Mouse (Mus musculus) olfactory bulb, adult 2 months (tissue): ENCODE data around the gene 4931406C07Rik. TPM values are rescaled to one million over a fixed set of nuclear protein-coding genes. Genes with fewer than 3 reads are reported as not detected.

Experiments used
- H3K27ac ChIP-seq: fragments of 200-500 bp; 2 replicates; pipeline ENCODE4 v1.5.1; 2012; ENCODE audit warnings: low read depth, low read length; ENCODE audit not compliant: insufficient read depth
- H3K4me1 ChIP-seq: fragments of 200-500 bp; 2 replicates; pipeline ENCODE4 v1.6.1; 2012; ENCODE audit warnings: low read length; ENCODE audit not compliant: control insufficient read depth, insufficient read depth
- H3K4me3 ChIP-seq: fragments of 200-500 bp; 2 replicates; pipeline ENCODE4 v1.5.1; 2012; ENCODE audit warnings: mild to moderate bottlenecking, low read depth, low read length, moderate library complexity; ENCODE audit not compliant: insufficient read depth
- CTCF ChIP-seq: fragments of 200-500 bp; IDR thresholded peaks from 2 replicates; pipeline ENCODE4 v1.5.1; 2012; ENCODE audit warnings: low read depth, mild to moderate bottlenecking, low read length, moderate library complexity; ENCODE audit not compliant: insufficient read depth
- POLR2A ChIP-seq: fragments of 200-500 bp; IDR thresholded peaks from 2 replicates; pipeline ENCODE4 v1.6.1; 2012; ENCODE audit warnings: mild to moderate bottlenecking, low read depth, low read length, moderate library complexity; ENCODE audit not compliant: insufficient read depth
- WGBS: fragments of 180-500 bp; shearing (Covaris S2); methylation state at CpG from one replicate; pipeline ENCODE4 v1.1.7; 2018; 5-methylcytosine and 5-hydroxymethylcytosine counted together
- polyA plus RNA-seq: library from polyadenylated mRNA; stranded (reverse); fragments of >200 nt; gene quantifications from 2 replicates; pipeline ENCODE4 v1.2.4, GENCODE M21; 2012; ENCODE audit warnings: low replicate concordance; ENCODE audit not compliant: missing spikeins, insufficient read depth, insufficient read length

The 4931406C07Rik gene
- polyA plus RNA-seq, 1 experiment: not detected

DNA sequence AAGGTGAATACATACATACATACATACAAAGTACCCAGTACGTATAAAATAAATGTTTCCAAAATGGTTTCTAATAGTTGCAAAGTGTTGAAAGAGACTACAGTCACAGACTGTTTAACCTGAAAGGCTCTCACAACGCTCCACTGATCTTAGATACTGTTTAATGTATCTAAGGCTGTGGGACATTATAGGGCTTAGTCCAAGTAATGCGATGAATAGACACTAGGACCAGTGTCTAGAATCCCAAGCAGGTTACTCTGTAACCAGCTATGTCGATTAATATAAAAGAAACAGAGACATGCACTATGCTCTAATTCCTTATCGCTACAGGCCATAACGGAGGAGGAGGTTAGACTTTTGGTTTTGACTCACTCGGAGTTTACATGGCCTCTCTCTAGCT is 9.1 kb downstream of the 4931406C07Rik start:
- 80% methylated on average over 7 of the region's 7 CpGs for WGBS
- no peak overlapping the region for H3K4me3 ChIP-seq
- peaks cover 4% of the 10 kb centered on the region; the same call in 1 of the 2 replicates for H3K4me1 ChIP-seq
- H3K27ac ChIP-seq: no peak overlapping the region
- no peak for TF ChIP-seq POLR2A
- no peak for TF ChIP-seq CTCF

DNA sequence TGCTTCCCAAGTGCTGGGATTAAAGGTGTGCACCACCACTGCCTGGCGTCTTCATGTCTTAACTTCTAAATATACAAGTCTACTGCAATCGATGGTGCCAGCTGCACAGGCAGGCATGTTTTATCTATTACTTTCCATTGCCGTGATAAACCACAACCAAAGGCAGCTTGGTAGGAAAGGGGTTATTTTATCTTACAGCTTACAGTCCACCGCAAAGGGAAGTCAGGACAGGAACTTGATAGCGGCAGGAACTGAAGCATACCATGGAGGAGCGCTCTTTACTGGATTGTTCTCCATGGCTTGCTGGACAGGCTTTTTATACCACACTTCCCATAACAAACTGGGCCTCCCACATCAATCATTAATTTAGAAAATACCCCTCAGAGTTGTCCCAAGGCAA is 17.0 kb downstream of the 4931406C07Rik start:
- H3K4me3 ChIP-seq: no peak overlapping the region
- TF ChIP-seq POLR2A (no peak), CTCF (no peak)
- 92% methylated on average over 6 of the region's 6 CpGs for WGBS
- no peak overlapping the region for H3K27ac ChIP-seq
- no peaks in the 10 kb centered on the region for H3K4me1 ChIP-seq

DNA sequence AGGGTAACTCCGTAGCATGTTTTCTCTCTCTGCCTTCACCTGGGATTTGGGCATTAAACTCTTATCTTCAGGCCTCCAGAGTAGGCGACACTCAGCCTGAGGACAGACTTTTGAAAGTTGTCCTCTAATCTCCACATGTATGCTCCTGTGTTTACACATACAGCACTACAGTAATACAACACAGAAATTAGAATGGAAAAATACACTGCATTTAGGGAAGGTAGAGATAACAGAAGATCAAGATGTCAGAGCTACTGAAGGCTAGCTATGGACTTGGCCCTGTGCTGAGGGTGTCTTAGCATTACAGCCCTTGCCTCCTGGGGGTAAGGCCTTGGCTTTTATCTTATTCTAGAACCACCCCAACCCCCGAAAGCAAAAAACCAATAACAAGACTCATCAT is 17.8 kb downstream of the 4931406C07Rik start:
- no peak overlapping the region for H3K27ac ChIP-seq
- no peak for TF ChIP-seq POLR2A
- no peak for TF ChIP-seq CTCF
- H3K4me3 ChIP-seq: no peak overlapping the region
- WGBS: 98% methylated on average over 3 of the region's 3 CpGs
- no peaks in the 10 kb centered on the region for H3K4me1 ChIP-seq

DNA sequence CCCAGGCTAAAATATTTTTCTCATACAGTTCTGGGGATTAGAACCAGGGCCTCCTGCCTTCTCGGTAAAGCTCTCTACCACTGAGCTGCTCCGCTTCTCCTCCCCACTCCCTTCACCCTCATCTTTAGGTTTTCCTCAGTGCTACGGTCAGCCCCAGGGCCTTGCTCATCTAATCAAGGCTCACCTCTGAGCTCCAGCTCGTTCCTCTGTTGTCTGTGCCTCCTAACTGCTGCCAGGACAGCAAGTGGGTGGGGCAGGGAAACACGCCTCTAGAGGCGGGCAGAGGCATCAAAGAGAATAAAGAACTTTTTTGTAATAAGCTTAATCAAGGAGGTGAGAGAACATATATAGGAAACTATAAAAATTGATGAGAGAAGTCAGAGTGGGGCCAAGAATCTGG is 18.4 kb downstream of the 4931406C07Rik start:
- H3K27ac ChIP-seq: no peak overlapping the region
- TF ChIP-seq CTCF: no peak
- no peak for TF ChIP-seq POLR2A
- 54% methylated on average over 6 of the region's 6 CpGs for WGBS
- H3K4me1 ChIP-seq: no peaks in the 10 kb centered on the region
- no peak overlapping the region for H3K4me3 ChIP-seq

DNA sequence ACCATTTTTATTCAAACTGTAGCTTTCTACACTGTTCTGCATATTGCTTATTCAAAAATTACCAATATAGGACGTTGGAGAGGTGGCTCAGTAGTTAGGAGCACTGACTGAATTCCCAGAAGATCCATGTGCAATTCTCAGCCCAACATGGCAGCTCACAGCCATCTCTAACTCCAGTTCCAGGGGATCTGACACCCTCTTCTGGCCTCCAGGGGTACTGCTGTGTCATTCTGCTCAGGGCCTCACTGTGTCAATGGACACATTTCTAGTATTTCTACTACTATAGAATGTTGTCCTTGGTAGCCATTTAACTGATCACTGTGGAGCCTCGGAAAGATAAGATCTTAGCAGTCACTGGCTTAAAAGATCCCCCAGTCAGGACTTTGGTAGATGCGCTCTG is 20.8 kb downstream of the 4931406C07Rik start:
- 65% methylated on average over 3 of the region's 3 CpGs for WGBS
- TF ChIP-seq POLR2A: no peak
- no peak for TF ChIP-seq CTCF
- Histone ChIP-seq H3K27ac (no peak overlapping the region), H3K4me3 (no peak overlapping the region), H3K4me1 (no peaks in the 10 kb centered on the region)

DNA sequence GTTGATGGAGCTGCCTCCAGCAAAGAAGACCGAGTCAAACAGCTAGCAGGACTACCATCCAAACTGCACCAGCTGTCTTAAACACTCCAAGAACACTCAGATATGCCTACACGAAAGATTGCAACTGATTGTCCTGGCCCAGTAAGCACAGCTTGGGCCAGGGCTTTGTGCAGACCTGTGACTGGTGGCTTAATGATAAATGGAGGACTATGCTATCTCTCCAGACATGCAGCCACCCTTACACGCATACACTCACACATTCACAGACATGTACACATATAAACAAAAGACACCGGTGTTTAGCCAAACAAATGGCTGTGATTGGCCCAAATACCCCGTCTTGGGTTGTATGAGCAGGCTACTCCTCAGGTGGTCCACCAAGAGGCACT is 25.8 kb downstream of the 4931406C07Rik start:
- H3K4me1 ChIP-seq: no peaks in the 10 kb centered on the region
- 29% methylated on average over 5 of the region's 5 CpGs for WGBS
- no peak for TF ChIP-seq POLR2A
- TF ChIP-seq CTCF: no peak
- H3K4me3 ChIP-seq: peak overlapping the region; percentile 86
- H3K27ac ChIP-seq: no peak overlapping the region

DNA sequence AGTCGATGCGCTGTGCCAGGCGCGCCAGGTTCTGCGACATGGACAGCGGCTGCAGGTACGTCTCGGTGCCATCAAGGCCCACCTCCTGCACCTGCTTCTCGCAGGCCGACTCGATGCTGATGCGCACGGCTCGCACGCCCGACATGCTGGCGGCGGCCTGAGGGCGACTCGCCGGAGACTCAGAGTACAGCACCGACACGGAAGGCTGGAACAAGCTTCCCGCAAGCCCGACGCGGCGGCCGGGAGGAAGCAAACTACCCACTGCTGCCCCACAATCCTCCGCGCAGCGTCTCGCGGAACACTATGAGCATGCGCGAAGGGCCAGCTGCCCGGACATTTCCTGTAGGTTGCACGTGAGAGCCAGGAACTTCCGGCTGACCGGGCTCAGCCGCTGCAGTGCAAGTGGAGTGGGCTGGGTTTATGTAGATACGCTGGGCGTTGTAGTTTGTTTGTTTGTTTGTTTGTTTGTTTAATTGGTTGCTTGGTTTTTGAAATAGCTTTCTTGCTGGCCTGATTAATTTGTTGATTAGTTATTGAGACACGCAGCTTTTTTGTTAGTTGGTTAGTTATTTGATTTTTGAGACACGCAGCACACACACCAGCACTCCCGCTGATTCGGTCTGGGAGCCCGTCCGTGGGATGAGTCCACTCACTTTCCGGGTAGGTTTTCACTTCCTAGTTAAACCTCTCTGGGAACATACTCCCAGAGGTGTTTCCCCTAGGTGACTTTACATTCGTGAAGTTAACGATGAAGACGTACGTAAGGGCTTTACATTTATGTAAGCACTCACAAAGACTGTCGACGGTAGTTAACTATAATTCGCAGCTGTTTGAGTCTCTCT is 26.4 kb downstream of the 4931406C07Rik start, which contains the start of gene Med17:
TSS of gene Med17 (minus strand) at position 283 of the 842 bp plus-strand sequence.
- 1% methylated on average over 57 of the region's 57 CpGs for WGBS
- Histone ChIP-seq H3K27ac (peak within 1 kb of the TSS; percentile 63; the same call in 1 of the 2 replicates), H3K4me1 (no peaks in the 10 kb centered on the region), H3K4me3 (peak within 1 kb of the TSS; percentile 86)
- peak; percentile 87 for TF ChIP-seq POLR2A
- TF ChIP-seq CTCF: no peak

DNA sequence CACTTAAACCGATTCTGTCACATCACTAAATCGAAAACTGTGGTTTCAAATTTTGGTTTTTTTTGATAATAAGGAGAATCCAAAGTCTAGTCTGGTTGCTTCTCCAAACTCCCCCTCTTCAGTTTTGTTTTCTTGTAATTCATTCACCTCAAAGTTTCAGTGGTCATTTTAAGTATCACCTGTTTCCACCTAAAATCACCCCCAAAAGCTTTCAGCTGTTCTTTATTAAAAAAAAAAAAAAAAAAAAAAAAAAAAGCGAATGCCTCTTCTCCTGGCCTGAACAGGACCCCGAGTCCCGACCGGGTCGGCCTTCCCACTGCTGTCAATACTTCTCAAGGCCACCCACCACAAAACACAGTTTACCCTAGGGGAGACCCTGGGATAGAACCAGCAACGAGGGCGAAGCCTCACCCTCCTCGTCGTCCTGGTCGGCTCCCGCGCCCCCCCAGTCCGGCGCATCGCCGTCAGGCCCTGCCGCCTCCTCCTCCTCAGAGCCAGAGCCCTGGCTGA is 27.1 kb downstream of the 4931406C07Rik start:
- TF ChIP-seq POLR2A (no peak), CTCF (no peak)
- 8% methylated on average over 19 of the region's 19 CpGs for WGBS

DNA sequence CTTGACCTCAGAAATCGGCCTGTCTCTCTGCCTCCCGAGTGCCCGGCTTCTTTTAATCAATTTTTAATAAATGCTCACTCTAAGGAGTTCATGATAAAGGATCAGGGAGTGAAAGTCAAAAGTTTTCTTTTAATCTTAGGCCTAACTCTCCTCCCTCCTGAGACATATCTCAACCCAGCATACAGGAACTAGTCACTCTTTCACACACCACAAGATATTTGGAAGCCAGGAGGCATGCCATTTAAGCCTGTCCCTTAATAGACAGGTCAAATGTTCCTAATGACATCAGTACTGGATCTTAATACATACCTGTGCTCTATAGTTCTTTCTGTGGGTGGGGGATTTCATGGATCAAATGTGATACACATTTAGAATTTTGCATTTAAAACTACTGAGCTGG is 27.9 kb downstream of the 4931406C07Rik start:
- Histone ChIP-seq H3K4me3 (no peak overlapping the region), H3K27ac (no peak overlapping the region), H3K4me1 (no peaks in the 10 kb centered on the region)
- 90% methylated on average over 3 of the region's 3 CpGs for WGBS
- TF ChIP-seq POLR2A: no peak
- TF ChIP-seq CTCF: no peak

More for the DNA sequence above, 27.1 kb downstream of the 4931406C07Rik start:
- no peaks in the 10 kb centered on the region for H3K4me1 ChIP-seq
- H3K4me3 ChIP-seq: peak overlapping the region; percentile 86
- peak overlapping the region; percentile 63; the same call in 1 of the 2 replicates for H3K27ac ChIP-seq
